Mouse (Mus musculus) bone marrow, adult 2 months (tissue): ENCODE results near the gene Kdm5a. TPM values are rescaled to one million over a fixed set of nuclear protein-coding genes. Genes with fewer than 3 reads are reported as not detected.

Experiments
- H3K27ac ChIP-seq: fragments of 200-500 bp; 2 replicates; pipeline ENCODE4 v1.5.1; 2012; ENCODE audit warnings: low read depth, mild to moderate bottlenecking, control low read depth, inconsistent platforms, low read length; ENCODE audit not compliant: control insufficient read depth, poor library complexity, insufficient read depth
- H3K4me1 ChIP-seq: fragments of 200-500 bp; 2 replicates; pipeline ENCODE4 v1.6.1; 2011; ENCODE audit warnings: low read length; ENCODE audit not compliant: control insufficient read depth, insufficient read depth
- H3K4me3 ChIP-seq: fragments of 200-500 bp; replicated peaks from 2 replicates; pipeline ENCODE3; 2011; ENCODE audit warnings: mild to moderate bottlenecking, low read depth, low read length, control low read depth; ENCODE audit not compliant: control insufficient read depth
- CTCF ChIP-seq: fragments of 200-500 bp; IDR thresholded peaks from 2 replicates; pipeline ENCODE4 v1.5.1; 2011; ENCODE audit warnings: low read length, control low read depth; ENCODE audit not compliant: control insufficient read depth, insufficient read depth
- POLR2A ChIP-seq: fragments of 200-500 bp; IDR thresholded peaks from 2 replicates; pipeline ENCODE4 v1.6.1; 2011; ENCODE audit warnings: low read depth, mild to moderate bottlenecking, control low read depth, low read length, borderline replicate concordance; ENCODE audit not compliant: control insufficient read depth
- WGBS: fragments of 180-500 bp; shearing (Covaris S2); methylation state at CpG from one replicate; pipeline ENCODE4 v1.1.7; 2018; 5-methylcytosine and 5-hydroxymethylcytosine counted together
- polyA plus RNA-seq: library from polyadenylated mRNA; stranded (reverse); fragments of >200 nt; gene quantifications from 2 replicates; pipeline ENCODE4 v1.2.4, GENCODE M21; 2011; ENCODE audit warnings: low replicate concordance; ENCODE audit not compliant: missing spikeins, insufficient read depth, insufficient read length

Kdm5a gene
- polyA plus RNA-seq, 1 experiment, result 51.3 TPM

GRCm38 (mm10) chr6:120493374-120494181 is 129.7 kb downstream of the Kdm5a start, which contains the start of gene Tmem121b:
TSS of gene Tmem121b (minus strand) at chr6:120493807.
- H3K4me1 ChIP-seq, result no peaks in the 10 kb centered on the region; the same call in 1 of the 2 replicates
- no peak within 1 kb of the TSS for H3K4me3 ChIP-seq
- H3K27ac ChIP-seq, result no peak within 1 kb of the TSS
- no peak for TF ChIP-seq CTCF
- no peak for TF ChIP-seq POLR2A
- WGBS, result 1% methylated on average over 74 of the region's 84 CpGs

Other genes with a start within 250 kb of the Kdm5a start
- not detected in 2 replicates for gene D330020A13Rik, start 69.8 kb upstream of the Kdm5a start, polyA plus RNA-seq
- gene B4galnt3, start 69.6 kb upstream of the Kdm5a start, polyA plus RNA-seq, result 1.0 TPM in 1 of 2 replicates, not detected in the other
- 9.7 and 15.7 TPM in 2 replicates for gene Ccdc77, start 250 bp downstream of the Kdm5a start, polyA plus RNA-seq
- 31.9 and 57.8 TPM in 2 replicates for gene Il17ra, start 99.1 kb downstream of the Kdm5a start, polyA plus RNA-seq
- not detected in 2 replicates for gene Tmem121b, start 129.7 kb downstream of the Kdm5a start, polyA plus RNA-seq
- 17.1 and 25.3 TPM in 2 replicates for gene Hdhd5, start 167.2 kb downstream of the Kdm5a start, polyA plus RNA-seq